Mouse (Mus musculus) small intestine, adult 2 months (tissue): Measurements from ENCODE around the gene Fcgr1.

ENCODE experiments used
- CTCF ChIP-seq: fragments of 200-500 bp; IDR thresholded peaks from 2 replicates; pipeline ENCODE4 v1.5.1; 2012; ENCODE audit warnings: low read depth, mild to moderate bottlenecking, control low read depth, inconsistent platforms, low read length, moderate library complexity, mixed read lengths; ENCODE audit not compliant: insufficient replicate concordance, insufficient read length; ENCODE audit errors: extremely low read depth
- POLR2A ChIP-seq: fragments of 200-500 bp; IDR thresholded peaks from 2 replicates; pipeline ENCODE4 v1.6.1; 2012; ENCODE audit warnings: low read depth, mild to moderate bottlenecking, control low read depth, inconsistent platforms, low read length, moderate library complexity

DNA sequence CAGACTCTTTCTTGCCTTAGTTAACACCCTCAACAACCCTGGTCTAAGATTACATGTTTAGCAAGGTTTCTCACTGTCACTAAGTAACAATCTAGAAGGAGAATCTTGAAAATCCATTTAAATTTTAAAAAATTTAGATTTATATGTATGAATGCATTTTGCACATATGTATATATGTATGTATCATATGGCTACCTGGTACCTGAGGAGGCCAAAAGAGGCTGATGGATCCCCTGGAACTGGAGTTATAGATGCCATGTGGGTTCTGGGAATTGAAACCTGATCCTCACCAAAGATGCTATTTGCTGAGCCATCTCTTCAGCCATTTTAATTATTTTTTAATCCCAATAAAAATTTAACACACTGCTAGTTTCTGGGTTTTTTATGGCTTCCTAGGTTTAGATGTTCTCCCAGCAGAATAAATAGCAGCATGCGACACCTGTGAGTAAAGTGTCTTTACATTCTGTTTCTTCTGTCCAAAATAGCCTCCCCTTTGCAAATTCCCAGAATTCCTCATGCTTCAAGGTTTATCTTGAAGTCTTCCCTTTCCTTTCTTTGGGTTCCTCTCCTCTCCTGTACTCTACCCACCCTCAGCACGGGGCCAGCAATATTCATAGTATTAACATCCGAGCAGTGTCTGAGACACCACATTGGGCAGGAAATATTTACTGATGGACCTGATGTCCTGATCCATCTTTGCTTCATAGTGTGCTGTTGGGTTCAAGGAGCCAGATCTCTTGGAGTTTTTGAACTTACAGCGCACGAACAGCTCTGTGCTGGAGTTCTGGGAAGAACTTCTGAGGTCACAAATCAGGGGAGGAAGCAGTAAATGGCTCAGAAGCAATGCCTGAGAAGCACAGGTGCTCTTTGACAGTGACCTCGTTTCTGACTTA, 45.4 kb downstream of the Fcgr1 start:
- TF ChIP-seq CTCF = no peak
- no peak for TF ChIP-seq POLR2A
